Mouse (Mus musculus) heart, postnatal 14 days (tissue): ENCODE data around the gene Itm2b. TPM values are rescaled to one million over a fixed set of nuclear protein-coding genes. Genes with fewer than 3 reads are reported as not detected.

Experiments
- DNase-seq, 2 experiments: peaks; one replicate each; pipeline ENCODE4 v3.0.0; 2021 to 2022
- intact Hi-C: fragments of 180-260 bp; cut with DNase I; formaldehyde crosslinking; loops from one replicate; pipeline ENCODE4 v1.15.1; 2025
- long read RNA-seq, 2 experiments: library from polyadenylated mRNA; stranded (forward); transcript quantifications; one replicate each; pipeline ENCODE4 v2.0.0; 2021
- total RNA-seq, 2 experiments: library from RNA; stranded (reverse); gene quantifications; 2 replicates each; pipeline ENCODE4 v1.2.3; 2021

Gene Itm2b
- total RNA-seq: 100 to 1,000 TPM; 584 to 674 TPM
- long read RNA-seq, experiment 1, transcript Itm2b-202 (5 exons, 935 nt): minor isoform, 10 of 1,040 reads
- long read RNA-seq, experiment 1, transcript Itm2b-201 (6 exons, 1,796 nt): major isoform, 1,024 of 1,040 reads
- long read RNA-seq, experiment 1, partial matches to known transcripts: 3 of 1,040 reads
- long read RNA-seq, experiment 1, other reads (novel, unspliced or antisense): 3 of 1,040 reads
- long read RNA-seq, experiment 2, transcript Itm2b-202 (5 exons, 935 nt): minor isoform, 7 of 852 reads
- long read RNA-seq, experiment 2, transcript Itm2b-201 (6 exons, 1,796 nt): major isoform, 836 of 852 reads
- long read RNA-seq, experiment 2, partial matches to known transcripts: 5 of 852 reads
- long read RNA-seq, experiment 2, other reads (novel, unspliced or antisense): 4 of 852 reads

- peak; percentile 93 to 94 for DNase-seq
- intact Hi-C loops: loop anchor here (2.0 to 5.0 kb wide), 2 partner anchors 90 to 122 kb away; no protein-coding TSS in a partner anchor
These were observed at the start of gene Itm2b for GRCm38 (mm10) chr14:73384913-73385719. Itm2b (minus strand) TSS chr14:73385289.

- intact Hi-C loops: no loop called here
- DNase-seq: no peak
These were observed 48.4 kb upstream of the Itm2b start for GRCm38 (mm10) chr14:73433487-73433886.

- intact Hi-C loops: no loop called here
- DNase-seq: no peak
These were observed 45.5 kb upstream of the Itm2b start for GRCm38 (mm10) chr14:73430571-73430970.

GRCm38 (mm10) chr14:73425571-73426041 lies 40.5 kb upstream of the Itm2b start:
- intact Hi-C loops: no loop called here
- no peak for DNase-seq

GRCm38 (mm10) chr14:73424961-73425360 lies 39.9 kb upstream of the Itm2b start:
- intact Hi-C loops: no loop called here
- no peak for DNase-seq

- no peak for DNase-seq
- intact Hi-C loops: no loop called here
These were observed 38.5 kb upstream of the Itm2b start for GRCm38 (mm10) chr14:73423542-73423941.

- intact Hi-C loops: no loop called here
These were observed 37.5 kb upstream of the Itm2b start for GRCm38 (mm10) chr14:73422621-73423020.

GRCm38 (mm10) chr14:73421580-73421979 lies 36.5 kb upstream of the Itm2b start:
- DNase-seq: no peak
- intact Hi-C loops: no loop called here

More at GRCm38 (mm10) chr14:73422621-73423020, 37.5 kb upstream of the Itm2b start:
- DNase-seq: no peak

GRCm38 (mm10) chr14:73420138-73420745 lies 35.2 kb upstream of the Itm2b start:
- DNase-seq: no peak
- intact Hi-C loops: no loop called here

- intact Hi-C loops: no loop called here
- DNase-seq: no peak
These were observed 31.4 kb upstream of the Itm2b start for GRCm38 (mm10) chr14:73416511-73416910.

GRCm38 (mm10) chr14:73415376-73416035 lies 30.4 kb upstream of the Itm2b start:
- intact Hi-C loops: no loop called here

GRCm38 (mm10) chr14:73411729-73412128 lies 26.6 kb upstream of the Itm2b start:
- DNase-seq: no peak
- intact Hi-C loops: no loop called here

More at GRCm38 (mm10) chr14:73415376-73416035, 30.4 kb upstream of the Itm2b start:
- no peak for DNase-seq

GRCm38 (mm10) chr14:73410083-73410482 lies 25.0 kb upstream of the Itm2b start:
- DNase-seq: no peak
- intact Hi-C loops: no loop called here

GRCm38 (mm10) chr14:73408223-73408845 lies 23.2 kb upstream of the Itm2b start:
- no peak for DNase-seq
- intact Hi-C loops: no loop called here

GRCm38 (mm10) chr14:73404016-73404415 lies 18.9 kb upstream of the Itm2b start:
- no peak for DNase-seq
- intact Hi-C loops: no loop called here

- intact Hi-C loops: no loop called here
These were observed 18.3 kb upstream of the Itm2b start for GRCm38 (mm10) chr14:73403351-73403750.

GRCm38 (mm10) chr14:73402296-73403035 lies 17.4 kb upstream of the Itm2b start:
- intact Hi-C loops: no loop called here
- DNase-seq: no peak

More at GRCm38 (mm10) chr14:73403351-73403750, 18.3 kb upstream of the Itm2b start:
- DNase-seq: no peak

- DNase-seq: no peak
These were observed 16.3 kb upstream of the Itm2b start for GRCm38 (mm10) chr14:73401408-73401807.

More at GRCm38 (mm10) chr14:73401408-73401807, 16.3 kb upstream of the Itm2b start:
- intact Hi-C loops: no loop called here
